Mouse (Mus musculus): ENCODE data around the gene Smim5.

Gene Smim5

GRCm38 (mm10) chr11:115894755-115895520 lies 4.8 kb upstream of the Smim5 start:
- no peak for DNase-seq (ENCODE audit: low spot score in 2 of 2)

- DNase-seq (ENCODE audit: low spot score in 2 of 2) = no peak
Measured at GRCm38 (mm10) chr11:115898446-115898845, 1.3 kb upstream of the Smim5 start.

DNA sequence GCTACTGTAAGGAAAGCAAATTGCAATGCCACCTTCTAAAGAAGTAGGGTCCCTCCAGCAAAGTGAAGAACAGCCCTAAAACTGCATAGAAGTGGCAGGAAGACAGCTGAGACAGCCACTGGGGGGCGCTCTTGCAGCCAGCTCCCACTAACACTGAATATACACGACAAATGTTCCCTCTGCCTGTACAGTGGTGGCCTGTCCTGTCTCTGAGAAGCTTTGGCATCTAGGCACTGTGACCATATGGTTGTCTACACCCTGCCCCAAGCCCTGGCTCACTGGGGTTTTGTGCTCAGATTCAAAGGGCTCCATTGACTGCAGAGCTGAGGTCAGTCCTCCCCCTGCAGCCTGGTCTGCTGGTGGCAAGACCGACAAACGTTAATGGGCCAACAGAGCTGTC lies 880 bp upstream of the Smim5 start:
- DNase-seq (ENCODE audit: low spot score in 2 of 2) = peak; percentile 19 to 29

- DNase-seq (ENCODE audit: low spot score in 2 of 2) = no peak
Measured at GRCm38 (mm10) chr11:115900561-115901337, 983 bp downstream of the Smim5 start.

DNA sequence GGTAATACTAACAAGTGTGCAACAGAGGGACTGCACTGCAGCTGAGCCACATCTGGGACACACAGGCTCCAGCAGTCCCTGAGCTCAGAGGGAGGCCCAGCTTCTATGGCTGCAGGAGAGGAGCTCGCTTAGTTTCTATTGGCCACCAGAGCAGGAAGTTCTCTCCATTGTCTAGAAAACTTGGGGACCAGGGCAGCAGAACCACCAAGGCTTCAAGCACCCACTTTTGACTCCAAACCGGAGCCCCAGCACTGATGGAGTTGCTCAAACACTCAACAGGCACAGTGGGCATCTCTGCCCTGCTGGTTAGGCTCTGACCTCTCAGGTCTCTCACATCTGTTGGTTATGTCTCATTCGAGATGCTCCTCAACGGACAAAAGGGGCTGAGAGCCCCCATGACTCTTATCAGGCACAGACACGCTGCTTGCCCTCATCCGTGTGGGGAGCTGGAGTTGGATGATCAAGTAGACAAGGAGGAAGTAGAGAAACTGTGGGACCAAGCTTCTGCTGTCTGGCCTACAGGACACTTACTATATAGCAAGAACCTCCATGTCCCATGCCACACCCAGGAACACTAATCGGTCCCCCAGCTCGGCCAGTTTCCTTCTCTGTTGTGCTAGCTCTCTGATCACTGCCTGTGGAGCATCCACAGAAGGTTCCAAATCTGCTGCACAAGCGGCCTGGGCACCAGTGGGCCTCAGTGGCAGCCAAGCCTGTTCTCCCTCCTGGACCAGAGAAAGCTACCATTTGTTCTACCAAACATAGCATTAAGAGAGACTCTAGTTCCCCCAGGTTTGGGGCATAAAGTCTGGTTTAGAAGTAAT lies 1.8 kb downstream of the Smim5 start:
- DNase-seq (ENCODE audit: low spot score in 2 of 2) = no peak

GRCm38 (mm10) chr11:115902177-115902576 lies 2.4 kb downstream of the Smim5 start:
- no peak for DNase-seq (ENCODE audit: low spot score in 2 of 2)

DNA sequence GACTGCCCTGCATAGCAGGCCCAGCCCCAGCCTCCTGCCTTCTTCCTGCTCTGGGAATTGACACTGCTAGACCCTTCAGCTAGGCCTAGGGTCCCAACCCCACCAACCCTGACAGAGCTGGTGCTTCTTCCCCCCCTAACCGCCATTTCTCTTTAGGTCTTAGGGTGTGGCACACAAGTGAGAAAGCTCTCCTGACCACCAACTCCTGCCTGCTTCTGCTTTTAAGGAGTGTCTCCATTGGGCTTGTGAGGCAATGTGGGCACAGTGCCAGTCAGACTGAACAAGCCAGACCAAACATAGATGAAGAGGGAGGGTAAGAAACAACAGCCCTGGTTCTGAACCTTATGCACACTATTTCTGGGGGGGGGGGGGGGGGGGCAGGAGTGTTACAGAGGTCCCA lies 3.1 kb downstream of the Smim5 start:
- no peak for DNase-seq (ENCODE audit: low spot score in 2 of 2)

GRCm38 (mm10) chr11:115903384-115904230 lies 3.8 kb downstream of the Smim5 start:
- no peak for DNase-seq (ENCODE audit: low spot score in 2 of 2)

DNA sequence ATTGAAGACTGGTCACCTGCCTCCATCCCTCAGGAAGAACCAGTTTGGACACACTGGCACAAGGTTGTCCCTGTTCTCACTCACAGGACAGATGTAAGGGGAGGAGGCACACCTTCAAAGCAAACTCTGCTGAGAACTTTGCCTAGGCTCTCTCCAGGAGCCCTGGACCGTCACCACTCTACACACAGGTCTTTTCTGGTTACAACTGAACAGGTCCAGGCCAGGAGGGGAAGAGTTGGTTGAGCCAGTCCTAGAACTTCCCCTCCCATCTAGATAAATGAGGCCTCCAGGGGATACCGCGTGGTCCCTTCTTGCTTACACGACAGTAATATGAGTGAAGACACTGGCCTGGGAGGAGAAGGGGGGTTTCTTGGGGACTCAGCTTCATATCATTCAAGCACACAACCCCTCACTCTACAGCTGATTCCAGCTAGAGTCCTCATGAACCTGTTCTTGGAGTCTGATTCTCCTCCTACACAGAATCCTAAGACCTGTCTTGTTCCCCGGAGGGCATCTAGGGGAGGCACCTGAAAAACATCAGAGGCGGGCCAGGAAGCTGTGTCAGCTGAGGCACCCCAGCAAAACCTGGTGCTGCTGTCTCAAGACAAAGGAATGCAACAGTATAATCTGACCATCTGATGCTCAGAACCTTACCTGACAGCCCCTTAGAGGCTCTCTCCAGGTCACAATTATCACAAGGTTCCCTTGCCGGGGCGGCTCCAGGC lies 4.6 kb downstream of the Smim5 start:
- DNase-seq (ENCODE audit: low spot score in 2 of 2) = no peak

DNA sequence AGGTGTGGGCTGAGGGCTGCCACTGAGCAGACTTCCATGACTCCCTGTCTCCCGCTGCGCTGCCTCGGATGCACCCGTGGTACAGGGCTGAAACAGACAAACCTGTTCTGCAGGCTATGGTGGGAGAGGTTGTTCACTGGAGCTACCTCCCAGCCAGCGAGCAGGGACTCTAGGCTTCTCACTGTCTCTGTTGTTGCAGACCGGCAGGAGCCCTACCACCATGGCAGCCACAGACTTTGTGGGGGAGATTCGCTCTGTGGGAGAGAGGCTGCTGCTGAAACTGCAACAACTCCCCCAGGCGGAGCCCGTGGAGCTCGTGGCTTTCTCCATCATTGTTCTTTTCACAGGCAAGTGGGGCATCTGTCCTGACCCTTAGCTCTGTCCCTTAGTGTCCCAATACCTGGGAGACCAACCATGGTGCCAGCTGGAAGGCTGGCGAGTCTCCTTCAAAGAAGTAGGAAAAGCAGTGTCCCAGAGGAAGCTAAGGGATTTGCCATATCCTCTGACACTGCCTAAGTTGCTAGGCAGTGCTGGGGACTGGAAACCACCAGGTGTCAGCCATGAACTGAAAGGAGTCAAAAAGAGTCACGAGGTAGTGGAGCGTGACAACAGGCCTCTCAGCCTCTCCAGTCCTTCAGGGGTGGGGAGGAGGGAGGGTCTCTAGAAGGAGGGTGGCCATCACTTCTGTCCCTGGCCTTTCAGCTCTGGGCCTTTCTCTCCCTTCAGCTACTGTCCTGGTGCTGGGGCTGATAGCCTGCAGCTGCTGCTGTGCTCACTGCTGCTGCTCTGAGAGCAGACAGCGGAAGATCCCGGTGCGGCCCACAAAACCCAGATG lies 5.4 kb downstream of the Smim5 start:
- peak; percentile 37 to 40 for DNase-seq (ENCODE audit: low spot score in 2 of 2)

DNA sequence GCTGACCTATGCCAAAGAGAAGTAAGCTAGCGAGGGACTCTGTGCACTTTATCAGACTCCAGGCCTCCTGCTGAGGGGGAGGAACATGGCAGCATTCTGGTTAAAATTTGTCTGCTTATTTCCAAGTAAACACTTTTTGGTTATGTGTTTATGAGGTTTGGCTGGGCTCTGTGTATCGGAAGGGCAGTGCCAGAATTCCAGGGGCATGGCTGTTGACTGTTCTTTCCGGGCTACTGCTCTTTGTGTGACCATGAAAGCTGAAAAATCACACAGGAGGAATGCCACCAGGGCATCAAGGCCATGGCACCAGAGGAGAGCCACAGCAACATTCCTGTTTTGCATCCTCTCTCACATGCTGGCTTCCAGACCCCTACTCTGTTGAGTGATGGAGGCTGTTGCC lies 6.3 kb downstream of the Smim5 start:
- no peak for DNase-seq (ENCODE audit: low spot score in 2 of 2)

DNA sequence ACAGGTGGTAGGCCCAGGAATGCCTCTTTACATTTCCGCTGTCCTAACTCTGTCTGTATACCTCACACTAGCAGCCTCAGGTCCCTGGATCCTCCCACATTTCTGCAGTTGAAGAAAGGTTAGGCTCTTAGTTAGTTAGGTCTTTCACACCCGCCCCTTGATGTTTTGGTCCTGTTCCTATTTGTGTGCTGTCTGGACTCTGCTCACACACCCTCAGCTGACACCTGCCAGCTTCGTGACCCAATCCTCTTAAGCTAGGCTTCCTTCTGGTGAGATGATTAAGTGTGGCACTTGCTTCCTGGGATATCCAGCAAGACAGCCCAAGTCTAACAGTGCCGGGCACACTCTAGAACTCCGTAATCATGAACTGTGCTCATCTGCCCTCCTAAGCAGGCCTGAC lies 6.8 kb downstream of the Smim5 start:
- DNase-seq (ENCODE audit: low spot score in 2 of 2) = no peak

DNA sequence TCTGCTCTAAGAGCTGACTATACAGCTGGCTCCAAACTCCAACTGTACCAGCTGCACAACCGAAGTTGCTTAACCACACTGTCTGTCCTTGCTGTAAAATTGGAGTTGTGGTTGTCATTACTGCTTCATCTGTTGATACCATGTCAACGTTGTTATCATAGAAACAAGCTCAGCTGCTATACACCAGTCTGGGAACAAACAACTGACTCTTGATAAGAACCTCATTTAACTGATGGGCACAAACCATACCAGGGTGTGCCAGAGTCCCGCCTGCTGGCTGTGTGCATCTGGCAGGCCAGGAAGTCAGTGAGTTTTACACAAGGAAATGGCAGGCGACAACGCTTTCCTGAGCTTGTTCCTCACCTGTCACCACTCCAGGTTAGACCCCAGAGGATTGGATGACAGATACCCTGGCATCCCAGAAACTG lies 11.4 kb downstream of the Smim5 start:
- no peak for DNase-seq (ENCODE audit: low spot score in 2 of 2)

DNA sequence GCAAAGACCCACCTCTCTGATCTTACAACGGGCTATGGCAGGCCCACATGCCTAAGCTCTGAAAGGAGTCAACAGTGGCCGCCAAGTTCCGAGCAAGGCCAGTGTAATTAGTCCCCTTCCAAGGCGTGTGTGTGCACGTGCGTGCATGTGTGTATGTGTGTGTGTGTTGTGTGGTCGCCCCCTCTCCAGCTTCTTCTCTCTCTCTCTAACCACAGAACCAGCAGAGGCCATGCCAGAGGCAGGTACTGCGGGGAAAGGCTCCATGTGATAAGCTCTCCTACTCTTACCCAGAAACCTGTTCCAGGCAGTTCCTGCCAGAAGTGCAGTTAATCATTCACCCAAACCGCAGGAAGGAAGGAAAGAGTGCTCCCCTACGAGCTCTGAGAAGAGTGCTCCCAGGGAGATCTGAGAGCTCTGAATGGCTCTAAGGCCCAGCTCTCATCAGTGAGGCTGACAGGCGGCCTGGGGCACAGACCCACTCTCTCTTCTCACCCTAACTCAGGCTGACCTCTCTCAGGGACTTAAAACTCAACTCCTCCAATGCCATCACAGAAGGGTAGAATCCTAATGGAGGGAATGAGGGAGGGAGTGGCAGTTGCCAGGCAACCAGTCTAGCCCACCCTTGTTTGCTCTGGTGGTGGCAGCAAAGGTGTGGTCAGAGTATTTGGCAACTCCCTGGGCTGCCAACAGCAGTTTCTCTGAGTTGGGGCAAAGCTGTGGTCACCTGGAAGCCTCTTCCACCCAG lies 12.0 kb downstream of the Smim5 start, which contains the start of gene Smim6:
TSS of gene Smim6 (plus strand) at position 386 of the 745 bp plus-strand sequence.
- no peak for DNase-seq (ENCODE audit: low spot score in 2 of 2)

DNA sequence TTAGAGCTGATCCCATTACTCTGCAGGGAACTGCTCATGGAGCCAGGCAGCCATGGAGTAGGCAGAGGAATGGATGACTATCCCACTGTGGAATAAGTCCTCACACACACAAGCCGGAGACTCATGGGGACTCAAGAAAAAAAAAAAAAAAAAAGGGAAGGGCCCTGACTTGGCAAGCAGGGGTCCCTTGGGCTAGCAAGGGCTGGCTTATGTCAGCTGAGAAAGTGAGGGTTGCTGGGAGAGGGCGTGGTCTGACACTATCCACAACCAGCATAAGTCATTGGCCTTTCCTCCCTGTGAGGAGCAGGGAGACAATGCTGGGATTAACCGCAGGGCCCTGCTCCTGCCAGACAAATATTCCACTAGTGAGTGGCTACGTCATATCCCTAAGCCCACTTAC lies 16.8 kb downstream of the Smim5 start:
- DNase-seq (ENCODE audit: low spot score in 2 of 2) = no peak

GRCm38 (mm10) chr11:115918637-115919036 lies 18.9 kb downstream of the Smim5 start:
- DNase-seq (ENCODE audit: low spot score in 2 of 2) = no peak

- DNase-seq (ENCODE audit: low spot score in 2 of 2) = no peak
Measured at GRCm38 (mm10) chr11:115919073-115919472, 19.3 kb downstream of the Smim5 start.

GRCm38 (mm10) chr11:115920110-115920818 lies 20.5 kb downstream of the Smim5 start:
- peak; percentile 48 to 72 for DNase-seq (ENCODE audit: low spot score in 2 of 2)
